Mouse (Mus musculus): ENCODE measurements around the gene Kpna4. TPM values are rescaled to one million over a fixed set of nuclear protein-coding genes. Genes with fewer than 3 reads are reported as not detected.

Kpna4 gene
- total RNA-seq, 2 experiments from 2014 or later: 65.7 to 71.1 TPM

- no peak for DNase-seq (ENCODE audit: low spot score in 2 of 2)
Observed at GRCm38 (mm10) chr3:69017181-69017580, 109.7 kb downstream of the Kpna4 start.

Other genes with a start within 250 kb of the Kpna4 start
- 10 to 100 TPM; 21.3 to 25.4 TPM for gene Ift80, start 122.5 kb downstream of the Kpna4 start, total RNA-seq (2021)
- gene Smc4, start 122.4 kb downstream of the Kpna4 start, total RNA-seq (2021): 1 to 10 TPM; 3.9 to 5.1 TPM
- gene Trim59, start 82.4 kb downstream of the Kpna4 start, total RNA-seq (2021): 10 to 100 TPM; 11.0 to 11.2 TPM
- not detected for gene Arl14, start 95.3 kb upstream of the Kpna4 start, total RNA-seq (2021)
- gene Ppm1l, start 189.7 kb upstream of the Kpna4 start, total RNA-seq (2021): 10 to 100 TPM; 77.3 to 84.5 TPM